Mouse (Mus musculus): ENCODE data around the gene Acat2. TPM values are rescaled to one million over a fixed set of nuclear protein-coding genes. Genes with fewer than 3 reads are reported as not detected.
"Not testable (repeated sequence)": the region's sequence is repeated elsewhere in the genome, so short reads cannot be mapped to it uniquely, and the experiment has no call there.

Gene Acat2
- polyA plus RNA-seq, 1 experiment from 2014 or later = 137 TPM

DNA sequence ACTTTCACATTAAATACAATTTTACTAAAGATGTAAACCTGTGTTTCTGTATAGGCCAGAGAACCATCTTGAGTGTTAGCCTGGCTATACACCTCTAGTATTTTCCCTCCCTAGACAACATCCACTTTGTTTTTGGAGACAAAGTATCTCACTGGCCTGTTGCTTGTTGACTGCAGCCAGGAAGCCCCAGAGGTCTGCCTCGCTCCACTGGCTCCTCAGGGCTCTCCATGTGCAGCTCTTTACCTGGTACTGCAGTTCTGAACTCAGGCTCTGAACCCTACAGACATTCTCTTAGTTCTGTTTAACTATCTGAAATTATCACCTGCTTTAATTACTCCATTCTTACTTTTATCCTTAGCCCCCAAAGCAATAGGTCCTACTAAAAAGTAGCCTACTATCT, 18.0 kb upstream of the Acat2 start:
- Histone ChIP-seq H3K27ac (ENCODE audit: low read length) (no peak overlapping the region), H3K9ac (ENCODE audit: low read length) (no peak overlapping the region), H3K9me3 (replicated peaks; ENCODE audit: control insufficient read depth, low read length) (no peaks in the 10 kb centered on the region), H3K4me3 (replicated peaks; ENCODE audit: low read length) (no peak overlapping the region), H3K4me2 (ENCODE audit: low read depth, low read length) (no peak overlapping the region), H3K27me3 (ENCODE audit: control insufficient read depth, insufficient read depth, low read length) (no peaks in the 10 kb centered on the region), H3K36me3 (ENCODE audit: control insufficient read depth, insufficient read depth, low read length) (peaks cover 12% of the 10 kb centered on the region), H3K4me1 (ENCODE audit: control insufficient read depth, insufficient read depth, low read length) (no peaks in the 10 kb centered on the region)
- ATAC-seq (ENCODE audit: insufficient read depth, low FRiP score) = no peak
- WGBS = 100% methylated on average over 1 of the region's 1 CpGs

DNA sequence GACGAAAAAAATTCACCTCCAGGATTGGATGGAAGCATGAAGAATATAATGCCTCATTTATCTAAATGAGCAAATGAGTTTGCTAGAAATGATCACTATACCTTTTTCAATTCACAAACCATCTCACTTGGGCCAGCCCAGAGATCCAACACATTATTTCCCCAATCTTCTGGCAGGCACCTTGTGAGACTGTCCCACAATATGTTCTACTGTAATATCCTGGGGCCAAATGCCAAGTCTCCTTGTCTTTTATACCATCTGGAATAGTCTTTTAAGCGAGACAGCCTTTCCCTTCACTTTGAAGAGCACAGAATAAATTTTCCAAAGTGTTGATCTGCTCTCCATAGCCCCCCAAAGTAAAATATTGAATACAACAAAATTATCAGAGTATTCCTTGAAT, 13.3 kb upstream of the Acat2 start:
- H3K27ac ChIP-seq (ENCODE audit: low read length) = no peak overlapping the region
- peaks cover 6% of the 10 kb centered on the region; the same call in 1 of the 2 replicates for H3K36me3 ChIP-seq (ENCODE audit: control insufficient read depth, insufficient read depth, low read length)
- no peak overlapping the region for H3K4me3 ChIP-seq (replicated peaks; ENCODE audit: low read length)
- H3K9me3 ChIP-seq (replicated peaks; ENCODE audit: control insufficient read depth, low read length) = no peaks in the 10 kb centered on the region
- no peaks in the 10 kb centered on the region for H3K27me3 ChIP-seq (ENCODE audit: control insufficient read depth, insufficient read depth, low read length)
- ATAC-seq (ENCODE audit: insufficient read depth, low FRiP score) = no peak
- no peak overlapping the region for H3K4me2 ChIP-seq (ENCODE audit: low read depth, low read length)
- no peaks in the 10 kb centered on the region for H3K4me1 ChIP-seq (ENCODE audit: control insufficient read depth, insufficient read depth, low read length)
- 87% methylated on average over 2 of the region's 2 CpGs for WGBS
- no peak overlapping the region for H3K9ac ChIP-seq (ENCODE audit: low read length)

DNA sequence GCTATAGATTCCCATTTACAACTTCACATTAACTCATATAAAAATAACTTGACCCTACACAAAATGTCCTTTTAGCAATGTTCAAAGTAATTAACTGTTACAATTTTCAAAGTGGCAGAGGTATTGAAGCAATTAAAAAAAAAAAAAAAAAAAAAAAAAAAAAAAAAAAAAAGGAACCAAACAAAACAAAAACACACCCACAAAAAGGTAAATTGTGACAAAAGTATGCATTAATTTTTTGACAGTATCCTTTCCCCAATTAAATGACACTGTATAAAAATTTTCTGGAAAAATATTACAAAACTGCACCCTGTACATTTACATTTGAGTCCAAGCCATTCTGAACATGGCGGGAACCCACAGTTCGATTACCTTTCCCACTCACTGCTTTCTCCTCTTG, 6.6 kb upstream of the Acat2 start:
- no peak for ATAC-seq (ENCODE audit: insufficient read depth, low FRiP score)
- Histone ChIP-seq H3K4me3 (replicated peaks; ENCODE audit: low read length) (no peak overlapping the region), H3K27me3 (ENCODE audit: control insufficient read depth, insufficient read depth, low read length) (no peaks in the 10 kb centered on the region), H3K4me2 (ENCODE audit: low read depth, low read length) (no peak overlapping the region), H3K4me1 (ENCODE audit: control insufficient read depth, insufficient read depth, low read length) (no peaks in the 10 kb centered on the region), H3K9ac (ENCODE audit: low read length) (no peak overlapping the region), H3K27ac (ENCODE audit: low read length) (no peak overlapping the region), H3K9me3 (replicated peaks; ENCODE audit: control insufficient read depth, low read length) (no peaks in the 10 kb centered on the region), H3K36me3 (ENCODE audit: control insufficient read depth, insufficient read depth, low read length) (peaks cover 7% of the 10 kb centered on the region; the same call in 1 of the 2 replicates)
- WGBS = 91% methylated on average over 2 of the region's 2 CpGs

DNA sequence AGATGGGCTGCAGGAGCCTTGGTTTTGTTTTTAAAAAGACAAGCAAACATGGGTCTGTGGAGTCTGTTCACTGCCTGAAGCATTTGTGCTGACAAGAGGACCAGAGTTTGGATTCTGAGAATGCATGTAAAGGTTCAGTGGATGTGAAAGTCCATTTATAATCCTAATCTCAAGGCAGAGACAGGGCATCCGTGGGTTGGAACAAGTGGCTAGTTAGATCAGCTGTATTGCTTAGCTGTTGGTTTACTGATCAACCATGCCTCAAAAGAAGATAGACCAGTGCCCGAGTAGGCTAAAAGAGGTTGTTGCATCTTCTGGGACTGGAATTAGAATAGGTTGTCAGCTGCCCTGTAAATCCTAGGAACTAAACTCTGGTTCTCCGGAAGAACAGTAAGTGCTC, 2.9 kb upstream of the Acat2 start:
- ATAC-seq (ENCODE audit: insufficient read depth, low FRiP score) = no peak
- H3K4me3 ChIP-seq (replicated peaks; ENCODE audit: low read length) = no peak overlapping the region
- whole genome bisulfite sequencing = 67% methylated on average over 3 of the region's 3 CpGs

DNA sequence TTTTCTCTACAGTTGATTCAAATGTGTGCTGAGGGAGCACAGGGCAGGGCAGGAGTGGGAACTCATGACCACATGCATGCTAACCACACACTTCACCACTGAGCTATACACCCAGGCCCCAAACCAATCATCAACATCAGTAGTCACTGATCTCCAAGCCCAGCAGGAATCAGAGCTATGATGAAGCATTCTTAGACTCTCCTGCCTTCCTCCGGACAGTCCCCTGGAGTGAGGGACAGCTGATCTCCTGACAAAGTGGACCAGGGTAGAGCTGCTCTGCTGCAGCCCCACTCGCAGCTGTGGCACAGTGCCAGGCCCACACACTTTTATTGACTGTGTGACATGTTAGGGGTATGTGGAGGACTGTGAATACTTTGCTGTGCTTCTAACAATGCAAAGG, 1.2 kb downstream of the Acat2 start:
- not testable (repeated sequence) for H3K4me1 ChIP-seq (ENCODE audit: control insufficient read depth, insufficient read depth, low read length); ATAC-seq (ENCODE audit: insufficient read depth, low FRiP score); H3K9ac ChIP-seq (ENCODE audit: low read length); H3K36me3 ChIP-seq (ENCODE audit: control insufficient read depth, insufficient read depth, low read length); H3K27ac ChIP-seq (ENCODE audit: low read length); H3K9me3 ChIP-seq (replicated peaks; ENCODE audit: control insufficient read depth, low read length); H3K27me3 ChIP-seq (ENCODE audit: control insufficient read depth, insufficient read depth, low read length)
- H3K4me3 ChIP-seq (replicated peaks; ENCODE audit: low read length) = 0 out of 2 replicates have a peak overlapping the region, but pooled peaks have one; percentile 14
- H3K4me2 ChIP-seq (ENCODE audit: low read depth, low read length) = 0 out of 2 replicates have a peak overlapping the region, but pooled peaks have one; percentile 24
- 33% methylated on average over 1 of the region's 2 CpGs for WGBS

More for the DNA sequence above, 2.9 kb upstream of the Acat2 start:
- 0 out of 2 replicates have a peak, but pooled peaks cover 6% of the 10 kb centered on the region for H3K36me3 ChIP-seq (ENCODE audit: control insufficient read depth, insufficient read depth, low read length)
- no peaks in the 10 kb centered on the region for H3K9me3 ChIP-seq (replicated peaks; ENCODE audit: control insufficient read depth, low read length)
- no peak overlapping the region for H3K4me2 ChIP-seq (ENCODE audit: low read depth, low read length)
- no peaks in the 10 kb centered on the region for H3K27me3 ChIP-seq (ENCODE audit: control insufficient read depth, insufficient read depth, low read length)
- no peak overlapping the region for H3K9ac ChIP-seq (ENCODE audit: low read length)
- H3K27ac ChIP-seq (ENCODE audit: low read length) = no peak overlapping the region
- H3K4me1 ChIP-seq (ENCODE audit: control insufficient read depth, insufficient read depth, low read length) = peaks cover 5% of the 10 kb centered on the region

DNA sequence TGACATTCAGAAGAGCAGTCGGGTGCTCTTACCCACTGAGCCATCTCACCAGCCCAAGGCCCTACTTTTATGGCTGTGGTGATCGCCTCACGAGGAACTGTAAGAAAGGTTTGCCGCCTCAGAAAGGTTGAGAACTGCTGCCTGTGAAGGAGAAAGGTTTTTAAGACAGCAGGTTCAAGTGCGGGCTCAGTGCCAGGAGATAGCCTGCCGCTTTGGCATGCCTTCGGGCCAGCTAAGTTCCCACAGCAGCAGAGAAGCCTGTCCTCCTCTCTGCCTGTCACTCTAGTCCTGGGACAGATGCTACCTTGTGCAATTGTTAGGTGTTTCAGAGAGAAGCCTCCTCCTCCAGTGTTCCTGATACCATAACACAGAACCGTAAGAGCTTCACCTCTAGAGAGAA, 3.9 kb downstream of the Acat2 start:
- H3K36me3 ChIP-seq (ENCODE audit: control insufficient read depth, insufficient read depth, low read length) = peaks cover 5% of the 10 kb centered on the region; the same call in 1 of the 2 replicates
- 86% methylated on average over 8 of the region's 8 CpGs for WGBS
- no peaks in the 10 kb centered on the region for H3K27me3 ChIP-seq (ENCODE audit: control insufficient read depth, insufficient read depth, low read length)
- no peak overlapping the region for H3K4me2 ChIP-seq (ENCODE audit: low read depth, low read length)
- no peak overlapping the region for H3K27ac ChIP-seq (ENCODE audit: low read length)
- no peaks in the 10 kb centered on the region for H3K9me3 ChIP-seq (replicated peaks; ENCODE audit: control insufficient read depth, low read length)
- peaks cover 5% of the 10 kb centered on the region for H3K4me1 ChIP-seq (ENCODE audit: control insufficient read depth, insufficient read depth, low read length)
- no peak overlapping the region for H3K9ac ChIP-seq (ENCODE audit: low read length)
- H3K4me3 ChIP-seq (replicated peaks; ENCODE audit: low read length) = no peak overlapping the region
- ATAC-seq (ENCODE audit: insufficient read depth, low FRiP score) = no peak

DNA sequence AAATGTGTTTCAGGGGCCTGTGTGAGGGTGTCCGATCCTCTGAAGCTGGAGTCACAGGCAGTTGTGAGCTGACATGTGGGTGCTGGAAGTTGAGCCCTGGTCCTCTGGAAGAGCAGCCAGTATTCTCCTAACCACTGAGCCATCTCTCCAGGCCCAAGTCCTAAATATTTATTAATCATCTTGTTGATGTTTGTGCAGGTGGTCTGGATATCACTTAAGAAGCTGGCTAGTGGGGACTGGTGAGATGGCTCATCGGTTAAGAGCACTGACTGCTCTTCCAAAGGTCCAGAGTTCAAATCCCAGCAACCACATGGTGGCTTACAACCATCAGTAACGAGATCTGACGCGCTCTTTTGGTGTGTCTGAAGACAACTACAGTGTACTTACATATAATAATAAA, 10.9 kb downstream of the Acat2 start:
- H3K4me2 ChIP-seq (ENCODE audit: low read depth, low read length) = no peak overlapping the region
- peaks cover 7% of the 10 kb centered on the region; the same call in 1 of the 2 replicates for H3K36me3 ChIP-seq (ENCODE audit: control insufficient read depth, insufficient read depth, low read length)
- WGBS = 91% methylated on average over 5 of the region's 5 CpGs
- H3K9ac ChIP-seq (ENCODE audit: low read length) = no peak overlapping the region
- H3K9me3 ChIP-seq (replicated peaks; ENCODE audit: control insufficient read depth, low read length) = no peaks in the 10 kb centered on the region
- H3K4me1 ChIP-seq (ENCODE audit: control insufficient read depth, insufficient read depth, low read length) = no peaks in the 10 kb centered on the region
- no peaks in the 10 kb centered on the region for H3K27me3 ChIP-seq (ENCODE audit: control insufficient read depth, insufficient read depth, low read length)
- H3K4me3 ChIP-seq (replicated peaks; ENCODE audit: low read length) = no peak overlapping the region
- no peak for ATAC-seq (ENCODE audit: insufficient read depth, low FRiP score)
- H3K27ac ChIP-seq (ENCODE audit: low read length) = no peak overlapping the region

DNA sequence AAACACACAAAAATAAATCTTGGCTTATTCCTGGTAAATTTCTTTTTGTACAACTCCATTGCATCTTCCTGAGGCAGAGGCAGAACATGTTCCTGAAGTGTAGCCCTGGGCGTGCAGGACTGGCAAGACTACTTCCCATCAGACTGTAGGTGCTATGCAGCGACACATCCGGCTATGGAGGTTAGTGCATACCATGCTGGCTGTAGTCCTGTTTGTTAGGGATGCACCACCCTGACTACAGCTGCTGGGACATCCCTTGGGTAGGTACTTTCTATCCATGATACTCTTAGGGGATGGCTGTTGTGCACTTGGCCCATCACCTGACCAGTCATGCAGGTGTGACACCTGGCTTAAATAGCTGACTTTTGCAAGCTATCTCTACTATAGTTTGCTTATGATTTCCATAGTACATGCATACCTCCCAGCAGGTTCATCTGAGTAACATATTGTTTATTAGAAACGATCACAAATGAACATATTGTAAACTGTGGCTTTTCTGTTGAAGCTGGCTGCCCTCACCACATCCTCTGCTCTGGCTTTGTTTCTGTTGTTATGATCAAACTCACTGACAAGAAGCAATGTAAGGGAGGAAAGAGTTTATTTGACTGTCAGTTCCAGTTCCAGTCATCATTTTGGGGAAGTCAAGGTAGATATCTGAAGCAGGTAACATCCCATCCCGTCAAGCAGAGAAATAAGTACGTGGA, 17.9 kb downstream of the Acat2 start:
- no peak for ATAC-seq (ENCODE audit: insufficient read depth, low FRiP score)
- Histone ChIP-seq H3K27ac (ENCODE audit: low read length) (no peak overlapping the region), H3K9ac (ENCODE audit: low read length) (no peak overlapping the region), H3K4me3 (replicated peaks; ENCODE audit: low read length) (no peak overlapping the region), H3K4me1 (ENCODE audit: control insufficient read depth, insufficient read depth, low read length) (peaks cover 5% of the 10 kb centered on the region; the same call in 1 of the 2 replicates), H3K9me3 (replicated peaks; ENCODE audit: control insufficient read depth, low read length) (no peaks in the 10 kb centered on the region), H3K4me2 (ENCODE audit: low read depth, low read length) (no peak overlapping the region), H3K27me3 (ENCODE audit: control insufficient read depth, insufficient read depth, low read length) (no peaks in the 10 kb centered on the region), H3K36me3 (ENCODE audit: control insufficient read depth, insufficient read depth, low read length) (no peaks in the 10 kb centered on the region)
- 88% methylated on average over 6 of the region's 6 CpGs for WGBS

DNA sequence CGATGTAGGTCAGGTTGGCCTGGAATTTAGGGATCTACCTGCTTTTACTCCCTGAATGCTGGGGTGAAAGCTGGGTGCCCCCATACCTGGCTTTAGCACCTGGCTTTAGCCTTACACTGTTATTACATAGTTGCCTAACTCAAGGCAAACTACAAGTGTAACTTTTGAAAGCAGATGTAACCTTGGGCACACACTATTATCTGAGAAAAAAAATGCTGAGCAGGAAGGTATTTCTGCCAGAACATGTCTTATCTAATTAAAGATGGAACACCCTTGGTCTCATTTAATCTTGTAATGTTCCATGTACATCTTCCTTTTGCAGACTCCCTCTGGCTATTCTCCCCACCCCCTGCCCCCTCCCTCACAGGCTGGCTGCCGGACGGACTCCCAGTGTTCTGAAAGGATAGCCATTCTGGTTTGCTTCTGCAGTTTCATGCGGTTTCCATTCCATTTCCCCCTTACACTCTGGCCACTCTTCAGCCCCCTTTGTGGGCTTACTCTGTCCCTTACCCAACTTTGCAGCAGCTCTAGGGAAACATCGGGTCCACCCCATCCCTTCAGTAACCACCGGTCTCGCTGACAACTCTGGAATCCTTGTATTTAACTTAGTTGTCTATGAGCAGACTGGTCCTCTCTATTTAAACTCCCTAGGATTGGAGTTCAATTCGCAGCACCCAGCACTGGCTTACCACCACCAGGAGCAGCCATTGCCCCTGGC, 18.8 kb downstream of the Acat2 start:
- H3K27ac ChIP-seq (ENCODE audit: low read length) = no peak overlapping the region
- WGBS = 74% methylated on average over 8 of the region's 8 CpGs
- no peak overlapping the region for H3K4me2 ChIP-seq (ENCODE audit: low read depth, low read length)
- no peaks in the 10 kb centered on the region for H3K9me3 ChIP-seq (replicated peaks; ENCODE audit: control insufficient read depth, low read length)
- H3K27me3 ChIP-seq (ENCODE audit: control insufficient read depth, insufficient read depth, low read length) = no peaks in the 10 kb centered on the region
- H3K4me3 ChIP-seq (replicated peaks; ENCODE audit: low read length) = no peak overlapping the region
- no peak overlapping the region for H3K9ac ChIP-seq (ENCODE audit: low read length)
- ATAC-seq (ENCODE audit: insufficient read depth, low FRiP score) = no peak
- peaks cover 5% of the 10 kb centered on the region; the same call in 1 of the 2 replicates for H3K4me1 ChIP-seq (ENCODE audit: control insufficient read depth, insufficient read depth, low read length)
- no peaks in the 10 kb centered on the region for H3K36me3 ChIP-seq (ENCODE audit: control insufficient read depth, insufficient read depth, low read length)
